Mouse (Mus musculus) C2C12 (cell line): ENCODE data around the gene Ccs. TPM values are rescaled to one million over a fixed set of nuclear protein-coding genes. Genes with fewer than 3 reads are reported as not detected.
"Not testable (repeated sequence)": the region's sequence is repeated elsewhere in the genome, so short reads cannot be mapped to it uniquely, and the experiment has no call there.

Experiments
- H3K27me3 ChIP-seq: one replicate; pipeline ENCODE4 v1.6.1; 2011; ENCODE audit not compliant: control insufficient read depth, insufficient read depth, insufficient read length
- H3K36me3 ChIP-seq: one replicate; pipeline ENCODE4 v1.6.1; 2011; ENCODE audit not compliant: control insufficient read depth, insufficient read depth
- H3K4me3 ChIP-seq: one replicate; pipeline ENCODE4 v1.5.1; 2011; ENCODE audit warnings: mild to moderate bottlenecking, control low read depth; ENCODE audit not compliant: poor library complexity, insufficient read depth, severe bottlenecking
- H3K79me2 ChIP-seq: one replicate; pipeline ENCODE4 v1.6.1; 2011; ENCODE audit not compliant: control insufficient read depth, insufficient read depth
- H3K79me3 ChIP-seq: one replicate; pipeline ENCODE4 v1.6.1; 2011; ENCODE audit warnings: low read depth, control low read depth
- H3ac ChIP-seq: one replicate; pipeline ENCODE3; 2011; ENCODE audit warnings: low read depth; ENCODE audit not compliant: control insufficient read depth, insufficient read length
- CEBPB ChIP-seq: IDR thresholded peaks from one replicate; pipeline ENCODE4 v1.6.1; 2011; ENCODE audit warnings: low read depth, mild to moderate bottlenecking, control low read depth, moderate library complexity
- CTCF ChIP-seq: IDR thresholded peaks from one replicate; pipeline ENCODE4 v1.5.1; 2011; ENCODE audit not compliant: control insufficient read depth, insufficient read depth, insufficient read length
- FOSL1 ChIP-seq: IDR thresholded peaks from one replicate; pipeline ENCODE4 v1.8.0; 2011; ENCODE audit warnings: mild to moderate bottlenecking, low read length; ENCODE audit not compliant: poor library complexity, insufficient read depth, severe bottlenecking
- MAX ChIP-seq: IDR thresholded peaks from one replicate; pipeline ENCODE4 v1.6.1; 2011; ENCODE audit warnings: mild to moderate bottlenecking, control low read depth
- MYOD1 ChIP-seq: IDR thresholded peaks from one replicate; pipeline ENCODE4 v1.6.1; 2011; ENCODE audit warnings: low read depth; ENCODE audit not compliant: control insufficient read depth, insufficient read length
- MYOG ChIP-seq: IDR thresholded peaks from one replicate; pipeline ENCODE4 v1.6.1; 2011; ENCODE audit not compliant: control insufficient read depth, insufficient read length; ENCODE audit errors: extremely low read depth
- USF1 ChIP-seq: IDR thresholded peaks from one replicate; pipeline ENCODE4 v1.6.1; 2011; ENCODE audit warnings: low read depth, mild to moderate bottlenecking, control low read depth, moderate library complexity
- polyA plus RNA-seq: library from polyadenylated mRNA; unstranded; fragments of >200 nt; fragmentation: generic; extraction: Trizol; gene quantifications from one replicate; pipeline ENCODE4 v1.2.1, GENCODE M21; 2012; ENCODE audit warnings: missing spikeins

Ccs gene
- polyA plus RNA-seq, 1 experiment, result 36.6 TPM

DNA sequence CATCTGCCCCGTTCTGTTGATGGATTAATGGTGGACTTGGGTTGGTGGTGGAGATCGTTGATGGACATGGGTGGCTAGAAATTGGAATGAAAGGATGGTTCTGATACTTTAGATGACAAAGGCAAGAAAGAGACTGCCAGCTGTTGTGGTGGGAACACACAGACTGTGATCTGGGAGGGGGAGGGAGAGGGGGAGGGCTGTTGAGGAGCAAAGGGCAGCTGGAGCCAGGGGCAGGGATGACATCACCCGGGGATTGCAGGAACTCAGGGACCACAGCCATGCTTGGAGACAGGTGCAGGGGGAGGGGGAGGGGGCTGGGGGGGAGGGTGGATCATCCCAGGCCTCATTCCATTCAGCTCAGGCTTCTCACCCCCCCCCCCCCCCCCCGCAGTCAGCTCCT is 37.1 kb upstream of the Ccs start:
- Histone ChIP-seq H3K36me3 (no peaks in the 10 kb centered on the region), H3ac (no peak overlapping the region), H3K79me3 (peaks cover 4% of the 10 kb centered on the region), H3K4me3 (no peak overlapping the region), H3K79me2 (peaks cover 12% of the 10 kb centered on the region), H3K27me3 (no peaks in the 10 kb centered on the region)
- TF ChIP-seq MYOD1 (peak; percentile 78), CEBPB (no peak), USF1 (no peak), MYOG (no peak), MAX (no peak)

GRCm38 (mm10) chr19:4874613-4875012 is 35.5 kb upstream of the Ccs start:
- not testable (repeated sequence) for H3ac ChIP-seq, H3K79me3 ChIP-seq, H3K4me3 ChIP-seq, H3K79me2 ChIP-seq, H3K27me3 ChIP-seq, H3K36me3 ChIP-seq

- Histone ChIP-seq H3K79me2 (no peaks in the 10 kb centered on the region), H3K36me3 (no peaks in the 10 kb centered on the region), H3K4me3 (no peak overlapping the region), H3ac (no peak overlapping the region), H3K79me3 (no peaks in the 10 kb centered on the region), H3K27me3 (peaks cover 4% of the 10 kb centered on the region)
- no peak for TF ChIP-seq MYOG
- TF ChIP-seq USF1, result no peak
- no peak for TF ChIP-seq CTCF
Measured at GRCm38 (mm10) chr19:4865147-4865546, 26.0 kb upstream of the Ccs start.

DNA sequence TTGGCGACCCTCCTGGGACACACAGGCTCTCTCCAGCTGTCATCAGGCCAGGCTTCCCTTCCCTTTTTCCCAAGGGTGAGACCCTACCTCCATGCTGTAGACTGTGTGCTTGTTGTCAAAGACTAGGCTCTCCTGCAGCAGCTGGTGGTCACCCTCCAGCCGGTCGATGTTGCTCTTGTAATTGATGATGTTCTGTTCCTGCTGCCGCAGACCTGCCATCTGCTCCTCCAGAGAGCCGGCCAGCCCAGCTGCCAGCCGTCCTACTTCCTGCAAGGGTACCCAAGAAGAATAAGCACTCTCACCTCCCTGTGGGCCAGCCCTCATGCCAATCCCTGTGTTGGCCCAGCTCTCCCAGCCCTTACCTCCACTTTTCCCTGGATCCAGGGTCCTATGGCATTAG is 23.9 kb upstream of the Ccs start:
- no peak overlapping the region for H3K4me3 ChIP-seq
- no peaks in the 10 kb centered on the region for H3K79me3 ChIP-seq
- no peaks in the 10 kb centered on the region for H3K36me3 ChIP-seq
- H3ac ChIP-seq, result no peak overlapping the region
- H3K27me3 ChIP-seq, result peaks cover 4% of the 10 kb centered on the region
- no peak for TF ChIP-seq CEBPB
- no peak for TF ChIP-seq MAX
- no peak for TF ChIP-seq MYOD1
- TF ChIP-seq FOSL1, result no peak
- no peak for TF ChIP-seq CTCF
- H3K79me2 ChIP-seq, result no peaks in the 10 kb centered on the region

GRCm38 (mm10) chr19:4859081-4859480 is 19.9 kb upstream of the Ccs start:
- Histone ChIP-seq H3K4me3 (no peak overlapping the region), H3ac (no peak overlapping the region), H3K36me3 (no peaks in the 10 kb centered on the region), H3K79me3 (no peaks in the 10 kb centered on the region), H3K79me2 (no peaks in the 10 kb centered on the region), H3K27me3 (peaks cover 22% of the 10 kb centered on the region)
- TF ChIP-seq CTCF (no peak), MYOG (no peak), FOSL1 (no peak), MAX (no peak)

GRCm38 (mm10) chr19:4855951-4856350 is 16.8 kb upstream of the Ccs start:
- H3K79me2 ChIP-seq, result no peaks in the 10 kb centered on the region
- TF ChIP-seq MYOD1 (no peak), CTCF (no peak), USF1 (no peak), MYOG (no peak), FOSL1 (no peak), MAX (no peak), CEBPB (no peak)
- peaks cover 27% of the 10 kb centered on the region for H3K27me3 ChIP-seq
- H3K4me3 ChIP-seq, result no peak overlapping the region
- no peak overlapping the region for H3ac ChIP-seq
- H3K36me3 ChIP-seq, result no peaks in the 10 kb centered on the region
- H3K79me3 ChIP-seq, result no peaks in the 10 kb centered on the region

- no peak for TF ChIP-seq USF1
- TF ChIP-seq CTCF, result no peak
- TF ChIP-seq MYOD1, result no peak
- no peak for TF ChIP-seq MYOG
- no peak for TF ChIP-seq MAX
- no peak for TF ChIP-seq CEBPB
- no peak for TF ChIP-seq FOSL1
- peak overlapping the region; percentile 38 for H3ac ChIP-seq
- no peaks in the 10 kb centered on the region for H3K36me3 ChIP-seq
- H3K27me3 ChIP-seq, result peaks cover 32% of the 10 kb centered on the region
- no peak overlapping the region for H3K4me3 ChIP-seq
- H3K79me2 ChIP-seq, result no peaks in the 10 kb centered on the region
- no peaks in the 10 kb centered on the region for H3K79me3 ChIP-seq
Measured at GRCm38 (mm10) chr19:4855470-4855820, 16.3 kb upstream of the Ccs start.
